In genomic region chr6:128630912-128631905, GRCm38 (mm10) we compare ENCODE assay signal across 13 mouse cellular contexts. TPM values are rescaled to one million over a fixed set of nuclear protein-coding genes. Genes with fewer than 3 reads are reported as not detected.
"Had no signal": no experiment of that assay in that cellular context is flagged by ENCODE, and none has a peak within 500 bp of the region (broad histone marks: within the 10 kb centered on the region; RNA-seq: fewer than 3 reads in every experiment).

No protein-coding gene starts in this region.

RNA-seq across cellular contexts. Expression of gene Klrb1a, which starts 7.9 kb away (rescaled TPM):
- polyA plus RNA-seq: kidney, embryonic 16.5 days; limb, embryonic 12.5 days; limb, embryonic 15.5 days; lung, embryonic 16.5 days; midbrain, embryonic 11.5 days; midbrain, embryonic 14.5 days; midbrain, postnatal 0 days; neural tube, embryonic 11.5 days; neural tube, embryonic 14.5 days; stomach, embryonic 14.5 days had no signal

RNA-seq across cellular contexts. Expression of gene Clec2h, which starts 31.0 kb away (rescaled TPM):
- polyA plus RNA-seq: inflammation-experienced regulatory T-cells, adult 6 months; limb, embryonic 12.5 days; limb, embryonic 15.5 days; lung, adult 2 months; lung, embryonic 16.5 days; midbrain, embryonic 11.5 days; midbrain, embryonic 14.5 days; midbrain, postnatal 0 days; neural tube, embryonic 11.5 days; neural tube, embryonic 14.5 days; stomach, embryonic 14.5 days; thymus, postnatal 0 days had no signal

RNA-seq across cellular contexts. Expression of gene A2ml1, which starts 49.8 kb away (rescaled TPM):
- polyA plus RNA-seq: inflammation-experienced regulatory T-cells, adult 6 months; limb, embryonic 12.5 days; midbrain, embryonic 11.5 days; neural tube, embryonic 11.5 days had no signal
